Mouse (Mus musculus) mouse trophoblast stem cell (cell line): ENCODE data around the gene Zfyve27.

Experiments used
- in situ Hi-C, 2 experiments: fragments of 300-500 bp; cut with MseI, MboI; formaldehyde crosslinking; loops; 2 replicates in 1 of 2; 3 replicates in 1 of 2; pipeline ENCODE4 v1.15.1; 2025

Zfyve27 gene

DNA sequence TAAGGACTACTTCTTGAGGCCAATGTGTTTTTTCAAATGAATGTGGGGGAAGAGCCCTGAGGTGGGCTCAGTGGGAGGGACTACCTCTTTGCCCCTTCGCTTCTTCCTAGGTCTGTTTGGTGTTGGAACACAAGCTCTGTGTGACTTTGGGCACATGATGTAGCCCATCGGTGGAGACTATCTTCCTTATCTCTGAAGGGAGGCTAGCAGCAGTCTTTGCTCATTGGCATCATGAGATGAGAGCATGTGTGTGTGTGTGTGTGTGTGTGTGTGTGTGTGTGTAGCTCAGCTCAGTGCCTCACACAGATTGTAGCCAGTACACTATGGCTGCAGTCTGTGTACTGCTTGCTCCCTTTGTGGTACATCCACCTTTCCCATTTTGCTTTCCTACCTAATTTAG lies 13.7 kb downstream of the Zfyve27 start:
- in situ Hi-C loops = no loop called here

DNA sequence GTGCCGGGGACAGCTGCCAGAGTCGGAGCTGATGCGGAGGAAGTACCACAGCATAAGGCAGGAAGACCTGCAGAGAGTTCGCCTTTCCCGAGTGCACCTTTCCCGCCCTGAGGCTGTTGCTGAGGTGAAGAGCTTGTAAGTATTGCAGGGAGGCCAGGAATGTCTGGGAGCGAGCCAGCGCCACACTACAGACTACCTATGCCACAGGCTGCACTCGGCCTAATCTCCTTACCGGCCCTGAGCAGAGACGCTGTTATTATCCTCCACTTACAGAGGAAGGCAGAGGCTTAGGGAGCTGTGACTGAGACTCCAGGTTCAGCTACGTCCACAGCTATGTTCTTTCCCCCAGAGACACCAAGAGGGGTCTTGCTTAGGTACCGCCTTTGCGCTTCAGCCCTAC lies 15.6 kb downstream of the Zfyve27 start:
- in situ Hi-C loops = no loop called here

DNA sequence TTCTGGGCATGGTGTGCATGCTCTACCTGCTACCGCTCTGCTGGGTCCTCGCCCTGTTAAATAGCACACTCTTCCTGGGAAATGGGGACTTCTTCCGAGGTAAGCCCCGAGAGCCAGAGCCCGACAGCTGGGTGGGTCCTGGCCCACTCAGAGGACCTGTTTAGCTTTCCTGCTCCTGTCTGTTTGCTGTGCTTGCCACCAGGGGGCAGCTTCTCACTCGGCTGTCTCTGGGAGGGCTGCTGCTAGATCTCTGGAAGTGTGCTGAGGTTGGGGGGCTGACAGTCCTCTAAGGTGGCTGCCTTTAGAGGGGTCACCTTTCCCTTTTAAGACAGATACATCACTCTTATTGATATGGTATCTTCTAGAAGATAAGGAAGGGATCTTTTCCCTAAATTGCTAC lies 18.9 kb downstream of the Zfyve27 start:
- in situ Hi-C loops = no loop called here

DNA sequence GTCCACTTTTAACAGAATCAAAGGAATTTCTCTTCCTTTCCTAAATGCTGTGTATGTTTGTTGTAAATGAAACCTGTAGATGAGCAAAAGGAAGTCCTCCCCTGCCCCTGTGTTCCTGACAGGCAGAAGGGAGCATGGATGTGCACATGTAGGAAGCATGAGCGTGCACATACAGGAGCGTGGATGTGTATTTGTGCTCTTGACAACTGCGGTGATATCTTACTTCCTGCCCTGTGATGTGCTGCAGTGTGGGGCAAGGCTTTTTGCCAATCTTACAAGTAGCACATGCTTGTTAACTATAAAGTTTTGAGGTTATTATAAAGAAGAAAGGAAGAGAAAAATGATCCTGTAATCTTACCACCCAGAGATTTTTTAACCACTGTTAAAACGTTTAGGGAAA lies 26.0 kb downstream of the Zfyve27 start:
- in situ Hi-C loops = loop anchor here in 1 of 2 experiments (5.0 kb wide), 1 partner anchor 83 kb away; no protein-coding TSS in a partner anchor

DNA sequence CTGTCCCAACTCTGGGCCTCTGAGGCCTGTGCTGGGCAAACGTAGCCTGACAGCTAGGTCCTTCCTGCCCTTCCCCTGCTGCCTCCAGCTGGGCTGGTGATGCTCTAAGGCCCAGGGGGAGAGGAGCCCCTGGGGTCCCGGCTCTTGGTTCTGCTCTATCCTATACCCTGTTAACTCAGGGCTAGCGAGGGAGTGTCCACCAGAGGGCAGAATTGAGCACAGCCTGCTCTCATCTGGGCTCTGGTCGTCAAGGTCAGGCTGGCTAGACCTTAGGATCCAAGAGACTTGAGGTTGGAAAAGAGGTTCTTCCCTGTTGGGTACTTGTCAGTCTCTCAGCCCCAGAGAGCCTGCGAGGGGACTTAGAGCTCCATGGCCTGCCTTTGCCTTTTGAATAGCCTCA lies 26.7 kb downstream of the Zfyve27 start:
- in situ Hi-C loops = loop anchor here in 1 of 2 experiments (5.0 kb wide), 1 partner anchor 82 kb away; no protein-coding TSS in a partner anchor

DNA sequence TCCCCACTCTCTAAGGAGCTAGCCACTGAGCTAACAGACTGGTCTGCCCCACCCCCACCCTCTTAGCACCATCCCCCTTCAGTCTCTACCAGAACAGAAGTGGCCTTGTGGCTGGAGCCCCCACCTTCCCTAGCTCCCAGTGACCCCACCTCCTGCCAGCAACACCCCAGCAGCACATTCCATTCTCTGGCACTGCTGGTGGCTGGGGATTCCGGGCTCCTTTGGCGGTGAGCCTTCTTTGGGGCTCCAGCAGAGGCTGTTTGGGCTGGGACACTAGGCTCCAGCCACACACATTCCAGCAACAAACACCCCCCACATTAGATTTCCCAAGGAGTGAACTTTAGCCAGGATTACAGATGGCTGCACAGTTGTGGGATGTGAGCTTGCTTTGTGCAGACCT lies 29.6 kb downstream of the Zfyve27 start:
- in situ Hi-C loops = loop anchor here in 1 of 2 experiments (5.0 kb wide), 1 partner anchor 79 kb away; no protein-coding TSS in a partner anchor

DNA sequence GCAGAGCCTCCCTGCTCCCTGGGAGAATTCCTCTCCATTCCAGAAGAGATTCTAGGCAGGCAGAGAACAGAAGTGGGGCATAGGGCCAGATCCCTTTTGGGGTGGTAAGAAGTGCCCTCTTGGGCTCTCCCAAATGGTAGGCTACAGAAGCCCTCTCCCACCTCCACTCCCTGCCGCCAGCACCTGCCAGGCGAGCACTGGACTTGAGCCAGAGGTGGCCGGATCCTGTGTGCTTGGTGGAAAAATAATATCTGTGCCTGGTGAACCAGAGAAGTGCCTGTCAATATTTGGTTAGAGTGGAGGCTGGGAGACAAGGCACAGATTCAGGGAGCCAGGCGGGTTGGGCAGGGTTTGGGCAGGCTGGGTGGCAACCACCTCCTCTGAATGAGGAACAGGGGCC lies 32.6 kb downstream of the Zfyve27 start:
- in situ Hi-C loops = no loop called here

DNA sequence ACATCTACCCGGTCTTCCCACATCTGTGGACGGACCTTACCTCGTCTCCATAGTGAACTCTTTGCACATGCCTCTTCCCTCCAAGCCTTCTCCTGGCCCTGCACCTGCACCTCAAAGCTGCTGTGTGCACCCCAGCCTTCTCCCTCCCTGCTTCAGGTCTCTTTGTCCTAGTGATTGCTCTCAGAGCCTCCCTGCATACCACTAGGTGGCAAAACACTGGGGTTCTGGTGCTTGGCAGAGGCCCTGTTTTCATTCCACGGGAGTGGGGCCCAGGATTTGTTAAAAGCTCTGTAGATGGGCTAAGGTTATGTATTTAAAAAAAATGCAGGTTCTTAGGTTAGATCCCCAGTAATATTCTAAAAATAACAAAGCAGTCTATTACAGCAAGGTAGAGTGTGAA lies 33.3 kb downstream of the Zfyve27 start:
- in situ Hi-C loops = no loop called here

DNA sequence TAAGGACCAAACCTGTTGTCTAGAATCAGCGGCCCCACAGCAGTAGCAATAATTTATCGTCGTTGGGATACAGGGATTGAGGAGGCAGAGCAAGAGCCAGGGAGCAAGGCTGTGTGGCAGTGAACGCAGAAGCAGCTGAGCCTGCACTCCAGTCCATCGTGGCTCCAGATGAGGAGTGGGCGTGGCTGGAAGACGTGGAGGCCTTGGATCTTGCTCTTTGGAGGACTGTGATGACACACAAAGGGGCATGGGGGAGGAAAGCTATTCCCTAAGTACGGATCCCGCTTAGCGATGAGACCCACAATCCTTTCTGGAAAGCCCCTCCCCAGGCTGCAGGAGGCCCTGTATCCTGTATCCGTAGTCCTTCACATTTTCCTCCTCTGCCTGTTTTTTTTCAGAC lies 34.3 kb downstream of the Zfyve27 start:
- in situ Hi-C loops = no loop called here

DNA sequence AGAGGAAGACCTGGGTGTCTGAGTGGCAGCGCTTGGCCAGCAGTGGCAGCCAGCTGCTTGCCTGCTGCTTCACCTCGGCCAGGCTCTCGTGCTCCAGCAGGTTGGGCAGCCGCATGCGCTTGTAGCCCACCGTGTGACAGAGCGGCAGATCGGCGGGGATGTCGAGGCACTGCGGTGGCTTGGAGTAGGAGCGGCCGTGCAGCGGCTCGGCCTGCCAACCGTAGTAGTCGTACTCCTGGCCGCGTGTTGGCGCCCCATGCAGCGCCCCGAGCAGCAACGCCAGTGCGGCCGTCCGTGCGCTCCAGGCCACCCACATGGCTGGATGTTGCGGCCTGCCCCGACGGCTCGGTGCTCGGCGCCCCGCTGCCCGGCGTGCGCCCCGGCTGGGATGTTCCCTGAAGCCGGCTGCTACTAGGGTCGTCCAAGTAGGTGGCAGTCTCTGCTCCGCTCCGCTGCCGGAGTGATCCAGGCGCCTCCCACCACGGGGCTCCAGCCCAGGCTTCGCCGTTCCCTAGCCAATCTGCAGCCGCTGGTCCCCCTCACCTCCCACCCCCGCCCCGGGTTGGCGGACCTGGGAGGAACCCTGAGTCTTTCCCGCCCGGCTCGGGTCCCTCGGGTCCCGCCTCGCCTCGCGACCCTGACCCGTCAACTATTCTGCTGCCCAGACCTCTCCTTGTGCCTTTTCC lies 38.1 kb downstream of the Zfyve27 start, which contains the start of gene Sfrp5:
Sfrp5 (minus strand) TSS at position 557 of the 686 bp plus-strand sequence.
- in situ Hi-C loops = no loop called here

DNA sequence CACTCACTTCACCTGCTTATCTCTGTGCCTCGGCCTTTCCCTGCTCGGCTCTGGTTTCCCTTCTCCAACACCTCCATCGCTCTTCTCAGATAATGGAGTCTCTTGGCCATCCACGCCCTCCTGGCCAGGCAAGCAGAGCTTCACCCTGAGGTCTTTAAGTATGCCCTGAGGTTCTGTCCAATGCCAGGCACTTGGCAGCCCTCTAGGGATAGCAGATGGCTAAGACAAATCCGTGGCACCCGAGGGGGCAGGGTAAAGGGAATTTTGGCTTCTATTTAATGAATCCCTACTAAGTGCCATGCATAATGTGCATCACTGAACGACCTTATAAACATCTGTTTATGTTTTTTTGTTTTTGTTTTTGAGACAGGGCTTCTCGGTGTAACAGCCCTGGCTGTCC lies 38.7 kb downstream of the Zfyve27 start:
- in situ Hi-C loops = no loop called here

DNA sequence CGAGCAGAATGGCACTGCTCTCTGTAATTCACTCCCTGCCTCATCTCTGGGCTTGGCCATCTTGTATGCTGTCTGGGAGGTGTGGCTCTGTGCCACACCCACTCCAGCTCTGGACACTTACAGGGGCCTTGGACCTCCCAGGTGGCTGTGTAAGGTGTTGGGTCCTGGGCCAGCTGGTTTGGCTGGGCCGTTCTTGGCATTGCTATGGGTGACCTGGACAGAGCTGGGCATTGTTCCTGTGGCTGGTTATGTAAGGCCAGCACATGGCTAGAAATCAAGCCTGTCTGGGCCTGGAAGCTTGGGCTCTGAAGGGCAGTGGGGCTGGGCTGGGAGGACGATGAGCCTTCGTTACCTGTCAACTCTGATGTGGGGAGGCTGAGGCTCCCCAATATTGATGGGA lies 40.6 kb downstream of the Zfyve27 start:
- in situ Hi-C loops = no loop called here

DNA sequence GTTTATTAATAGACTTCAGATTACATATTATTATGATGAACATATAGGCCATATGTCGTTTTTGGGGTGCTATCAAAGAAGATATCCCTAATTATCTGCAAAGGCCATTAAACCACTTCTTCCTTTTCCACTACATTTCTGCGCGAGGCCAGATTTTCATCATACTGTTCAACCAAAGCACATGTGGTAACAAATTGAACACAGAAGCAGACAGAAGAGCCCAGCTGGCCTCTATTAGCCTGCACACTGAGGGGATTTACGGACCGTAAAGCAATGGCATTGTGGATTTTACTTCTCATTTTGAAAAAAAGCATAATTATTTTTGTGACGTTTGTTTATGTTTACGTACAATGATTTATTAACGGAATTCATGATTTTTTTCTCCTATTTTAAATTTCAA lies 41.5 kb downstream of the Zfyve27 start:
- in situ Hi-C loops = no loop called here

DNA sequence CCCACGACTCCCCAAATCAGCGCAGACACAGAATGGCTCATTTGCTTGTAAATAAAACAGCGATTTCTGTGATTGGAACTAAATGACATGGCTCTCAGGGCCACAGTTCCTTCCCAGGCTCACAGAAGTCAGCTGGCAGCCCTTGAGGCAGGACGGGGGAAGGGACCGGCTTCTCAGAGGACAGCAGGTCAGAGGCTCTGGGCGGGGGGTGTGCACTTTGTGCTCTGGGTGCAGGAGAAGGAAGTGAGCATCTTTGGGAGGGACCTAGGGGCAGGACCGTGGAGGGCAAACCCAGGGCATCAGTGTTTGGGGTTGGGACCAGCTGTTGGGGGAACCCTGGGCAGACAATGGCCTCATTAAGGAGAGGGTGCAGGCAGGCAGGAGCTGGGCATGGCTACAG lies 45.7 kb downstream of the Zfyve27 start:
- in situ Hi-C loops = no loop called here

DNA sequence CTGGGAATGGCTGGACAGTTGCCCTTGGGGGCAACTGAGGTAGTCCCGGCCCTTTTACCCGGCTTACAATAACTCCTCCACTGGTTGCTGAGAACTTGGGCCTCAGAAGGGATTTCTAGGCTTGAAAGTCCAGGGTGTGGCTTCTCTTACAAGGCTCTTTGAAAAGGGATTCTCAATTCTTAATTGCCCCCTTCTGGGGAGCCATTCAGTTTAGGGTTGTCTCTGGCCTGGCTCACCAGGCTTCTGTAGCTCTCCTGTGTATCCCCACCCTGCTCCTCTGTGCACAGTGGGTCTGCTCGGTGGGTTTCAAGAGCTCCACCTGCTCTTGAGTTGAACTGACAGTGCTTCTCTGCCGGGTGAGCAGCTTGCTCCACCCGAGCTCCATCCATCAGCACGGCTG lies 46.2 kb downstream of the Zfyve27 start:
- in situ Hi-C loops = no loop called here

DNA sequence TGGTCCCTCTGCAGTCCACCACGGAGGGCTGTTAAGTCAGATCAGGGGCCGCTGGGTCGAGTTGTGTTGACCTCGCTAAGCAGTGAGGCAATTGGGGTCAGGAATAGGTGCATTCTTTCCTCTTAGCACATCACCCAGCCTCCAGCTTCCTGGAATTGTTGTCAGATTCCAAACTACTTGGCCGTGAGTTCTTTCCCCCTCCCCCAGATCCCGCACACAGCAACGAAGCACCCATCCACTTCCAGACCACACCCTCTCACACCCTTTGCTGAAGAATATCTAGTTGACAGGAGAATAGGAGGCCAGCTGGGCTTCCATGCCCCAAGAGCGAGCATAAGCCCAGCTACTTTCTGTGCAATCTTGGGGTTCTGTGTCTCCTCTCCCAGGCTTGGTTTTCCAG lies 48.2 kb downstream of the Zfyve27 start:
- in situ Hi-C loops = no loop called here

DNA sequence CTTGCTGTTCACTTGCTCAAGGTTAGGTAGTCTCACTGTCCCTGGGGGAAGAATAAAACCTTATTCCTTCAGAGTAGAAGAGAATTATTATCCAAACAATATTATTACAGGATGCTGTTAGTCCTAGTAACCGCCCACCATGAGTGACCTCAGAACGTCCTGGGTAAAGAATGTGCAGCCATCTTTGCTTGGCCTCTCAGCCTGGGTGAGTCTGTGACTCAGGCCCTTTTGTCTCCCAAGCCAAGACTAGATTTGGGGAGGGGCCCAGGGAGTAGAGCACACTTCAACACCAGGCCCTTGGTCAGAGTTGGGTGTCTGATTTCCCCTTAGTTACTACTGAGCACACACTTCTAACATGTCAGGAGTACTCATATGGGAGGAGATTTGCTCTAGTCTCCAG lies 50.9 kb downstream of the Zfyve27 start:
- in situ Hi-C loops = no loop called here

DNA sequence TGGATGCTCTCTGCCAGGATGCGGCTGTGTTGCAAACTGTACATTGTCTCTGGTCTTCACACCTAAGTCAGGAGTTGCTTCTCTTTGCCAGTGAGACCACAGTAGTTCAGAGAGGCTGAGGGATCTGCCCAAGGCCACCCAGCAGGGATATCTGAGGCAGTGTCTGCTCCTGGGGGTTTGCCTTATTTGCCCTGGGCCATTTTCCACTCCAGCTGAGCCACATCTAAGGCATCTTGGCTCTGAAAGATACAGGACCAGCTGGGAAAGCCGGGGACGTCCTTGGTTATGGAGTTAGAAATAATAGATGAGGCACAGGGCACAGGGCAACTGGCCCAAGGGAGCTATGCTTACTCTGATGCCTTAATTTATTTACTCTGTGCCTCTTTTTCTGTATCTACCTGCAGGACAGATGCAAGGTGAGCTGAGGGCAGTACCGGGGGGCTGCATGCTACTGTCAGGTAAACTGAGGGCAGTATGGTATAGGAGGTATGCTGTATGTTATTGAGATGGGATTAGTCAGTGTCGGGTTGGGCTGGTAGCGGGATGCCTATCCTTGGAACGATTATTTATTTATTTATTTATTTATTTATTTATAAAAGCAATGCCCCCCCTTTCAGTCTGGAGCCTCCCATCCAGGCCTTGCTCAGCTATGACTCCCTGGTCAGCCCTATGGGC lies 53.1 kb downstream of the Zfyve27 start:
- in situ Hi-C loops = loop anchor here (5.0 kb wide), 1 partner anchor 55 kb away; no protein-coding TSS in a partner anchor

DNA sequence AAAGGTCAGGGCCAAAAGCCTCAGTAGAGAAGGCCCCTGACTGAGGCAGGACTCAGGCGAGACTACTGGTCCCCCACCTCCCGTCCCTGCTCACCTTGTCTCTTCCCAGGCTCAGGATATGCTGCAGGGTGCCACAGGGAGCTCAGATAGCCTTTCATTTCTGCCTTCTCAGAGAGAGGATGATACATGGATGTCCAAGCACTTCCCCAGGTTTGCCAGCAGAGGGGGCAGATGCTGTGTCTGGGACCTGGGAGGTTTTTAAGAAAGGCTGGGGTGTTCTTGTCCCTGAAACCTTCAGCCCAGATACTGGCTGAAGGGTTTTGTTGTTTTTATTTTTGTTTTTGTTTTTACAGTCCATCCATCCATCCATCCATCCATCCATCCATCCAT lies 53.6 kb downstream of the Zfyve27 start:
- in situ Hi-C loops = loop anchor here (5.0 kb wide), 1 partner anchor 55 kb away; no protein-coding TSS in a partner anchor

DNA sequence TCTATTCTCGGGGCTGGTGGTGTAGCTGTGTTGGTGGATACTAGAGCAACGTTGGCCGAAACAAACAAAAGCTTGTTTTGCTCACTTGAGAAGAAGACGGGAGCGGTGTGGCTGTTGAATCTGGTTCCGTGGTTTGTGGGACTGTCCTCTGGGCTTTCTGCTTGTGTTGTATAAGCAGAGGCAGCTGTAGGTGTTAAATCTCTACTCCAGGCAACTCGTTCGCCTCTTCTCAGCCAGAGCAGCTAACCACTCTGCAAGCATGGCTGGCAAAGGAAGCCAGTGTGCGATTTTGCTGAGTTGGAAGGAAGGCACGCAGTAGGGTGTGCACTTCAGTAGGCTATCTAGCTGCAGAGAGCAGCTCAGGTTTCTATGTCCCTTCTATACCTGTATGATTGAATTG lies 62.7 kb downstream of the Zfyve27 start:
- in situ Hi-C loops = no loop called here

DNA sequence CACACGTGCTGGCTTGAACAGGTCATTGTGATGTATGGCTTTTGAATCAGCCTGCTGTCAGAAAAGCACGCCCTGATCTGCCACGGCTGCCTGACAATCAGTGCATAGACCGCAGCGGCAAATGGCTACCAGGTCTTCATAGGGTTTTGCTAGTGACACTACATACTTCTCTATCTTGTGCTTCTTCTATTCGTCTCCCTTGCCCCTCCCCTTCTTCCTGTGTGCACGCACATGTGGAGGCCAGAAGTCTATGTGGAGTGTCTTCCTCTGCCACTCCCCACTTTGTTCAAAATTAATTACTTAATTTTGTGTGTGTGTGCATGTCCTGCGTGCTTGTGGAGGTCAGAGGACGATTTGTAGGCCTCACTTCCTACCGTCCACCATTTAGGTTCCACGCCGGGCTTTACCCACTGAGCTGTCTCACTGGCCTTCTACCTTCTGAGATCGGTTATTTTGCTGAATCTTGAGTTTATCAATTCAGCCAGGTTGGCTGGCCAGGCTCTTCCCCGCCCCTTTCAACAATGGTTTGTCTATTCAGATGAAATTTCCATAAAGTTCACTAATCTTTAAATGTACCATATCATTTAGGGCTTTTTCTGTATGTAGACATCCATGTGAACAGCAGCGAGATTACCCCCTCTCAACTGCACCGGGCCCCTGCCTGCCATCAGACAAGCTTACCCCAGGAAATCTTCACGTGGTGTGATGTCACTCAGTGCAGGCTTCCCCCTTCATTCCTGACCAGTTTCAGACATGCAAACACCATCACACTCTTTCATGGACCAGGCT lies 65.9 kb downstream of the Zfyve27 start:
- in situ Hi-C loops = no loop called here

DNA sequence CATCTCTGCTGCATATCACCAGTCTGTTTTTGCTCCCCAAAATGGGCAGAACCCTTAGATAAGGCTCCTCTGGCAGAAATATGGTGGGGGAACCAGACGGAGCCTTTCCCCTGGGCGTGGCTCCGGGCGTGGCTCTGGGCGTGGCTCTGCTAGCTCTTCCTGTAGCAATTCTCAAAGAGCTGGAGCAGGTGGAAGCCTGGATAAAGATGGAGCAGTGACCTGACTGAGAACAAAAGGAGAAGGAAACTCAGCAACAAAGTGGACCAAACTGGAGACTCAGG lies 66.5 kb downstream of the Zfyve27 start:
- in situ Hi-C loops = no loop called here

DNA sequence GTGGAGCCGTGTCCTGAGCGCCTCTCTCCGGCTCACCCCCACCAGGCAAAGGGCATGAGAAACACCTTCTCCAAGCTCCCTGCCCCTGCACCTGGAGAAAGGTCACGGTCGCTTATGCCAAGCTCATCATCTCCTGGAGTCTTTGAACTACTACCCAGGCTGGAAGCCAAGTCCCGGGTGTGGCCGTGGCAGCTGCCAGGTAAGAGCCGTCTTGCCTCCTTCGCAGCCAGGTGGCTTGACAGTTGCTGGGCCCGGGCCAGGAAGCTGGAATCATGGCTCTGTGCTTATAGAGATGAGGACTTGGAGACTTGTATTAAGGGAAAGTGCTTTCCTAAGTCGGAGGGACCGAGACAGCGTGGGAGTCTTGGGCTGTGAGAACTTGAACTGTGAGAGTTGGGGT lies 67.2 kb downstream of the Zfyve27 start:
- in situ Hi-C loops = no loop called here
